ENCODE assay signal across 8 mouse cellular contexts in the genomic region with DNA sequence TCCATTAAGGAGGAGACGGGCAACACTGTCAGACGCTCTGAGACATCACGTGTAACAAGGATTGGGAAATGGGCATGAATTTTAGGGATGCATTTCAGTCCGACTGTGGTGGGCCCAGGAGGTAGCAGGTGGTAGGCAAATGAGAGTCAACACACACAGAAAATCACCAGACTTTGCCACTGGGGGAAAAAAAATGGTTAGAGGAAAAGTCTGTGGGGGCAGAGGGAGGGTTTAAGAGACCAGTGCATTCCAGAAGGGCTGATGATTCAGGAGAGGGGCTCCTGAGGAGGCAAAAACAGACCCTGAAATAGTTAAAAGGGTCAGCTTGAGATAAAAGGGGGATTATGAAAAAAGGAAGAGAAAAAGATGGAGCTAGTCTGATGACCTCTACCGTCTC. TPM values are rescaled to one million over a fixed set of nuclear protein-coding genes. Genes with fewer than 3 reads are reported as not detected.
A peak's percentile ranks its signal among the peaks of the same experiment; 100 is the strongest.
DNase-seq lines count a peak whose midpoint lies in the region; ATAC-seq and TF ChIP-seq lines count a peak whose summit lies in the region.

No protein-coding gene starts in this region.

- peak overlapping the region; percentile 72 for H3K4me2 ChIP-seq in heart, embryonic 16.5 days (ENCODE audit: low read depth, low read length)

- no peak for DNase-seq in heart, adult 11 months
- DNase-seq in MEL (ENCODE audit: low read depth, low spot score), result no peak
- DNase-seq in hindbrain, embryonic 10.5 days (ENCODE audit: low spot score), result no peak
- no peak for DNase-seq in right cerebral cortex, postnatal 14 days
- DNase-seq in cerebellum, postnatal 25 days, result no peak
- DNase-seq in kidney, adult 2 months, result no peak

- TF ChIP-seq CTCF in MEL (IDR thresholded peaks at IDR 0.05 in 2 of 3, conservative IDR thresholded peaks at IDR 0.05 in 1 of 3; ENCODE audit: control insufficient read depth in 1 of 3, insufficient read depth in 1 of 3, low read depth in 2 of 3, low read length in 3 of 3, poor library complexity in 1 of 3, severe bottlenecking in 1 of 3), result no peak
- TF ChIP-seq CTCF in kidney, adult 2 months (conservative IDR thresholded peaks at IDR 0.05; ENCODE audit: insufficient read depth, insufficient read length, low read depth, low read length), result no peak

- no peaks in the 10 kb centered on the region for H3K27me3 ChIP-seq in heart, embryonic 16.5 days (ENCODE audit: control insufficient read depth, insufficient read depth, low read length)
- H3K27me3 ChIP-seq in MEL (ENCODE audit: control insufficient read depth in 1 of 2, insufficient read depth in 2 of 2, low read length in 2 of 2), result no peaks in the 10 kb centered on the region
- H3K27me3 ChIP-seq in hindbrain, embryonic 10.5 days (ENCODE audit: insufficient read depth, poor library complexity, severe bottlenecking), result no peaks in the 10 kb centered on the region
- H3K27me3 ChIP-seq in kidney, adult 2 months (replicated peaks; ENCODE audit: control insufficient read depth, insufficient read depth, low read length), result no peaks in the 10 kb centered on the region

- WGBS in heart, embryonic 16.5 days, result 82% methylated on average over 5 of the region's 5 CpGs
- 71% methylated on average over 5 of the region's 5 CpGs for WGBS in hindbrain, embryonic 10.5 days
- 87% methylated on average over 5 of the region's 5 CpGs for WGBS in macrophage (ENCODE audit: missing documents)
- WGBS in kidney, adult 2 months, result 85% methylated on average over 5 of the region's 5 CpGs

- no peaks in the 10 kb centered on the region for H3K36me3 ChIP-seq in heart, embryonic 16.5 days (ENCODE audit: control insufficient read depth, insufficient read depth)
- H3K36me3 ChIP-seq in MEL (ENCODE audit: control insufficient read depth in 1 of 2, insufficient read depth in 2 of 2, low read length in 2 of 2), result peaks cover 2 to 22% of the 10 kb centered on the region in 2 experiments; a peak in 3 of 4 replicates
- no peaks in the 10 kb centered on the region for H3K36me3 ChIP-seq in hindbrain, embryonic 10.5 days
- H3K36me3 ChIP-seq in macrophage (ENCODE audit: inconsistent target), result no peaks in the 10 kb centered on the region
- no peaks in the 10 kb centered on the region for H3K36me3 ChIP-seq in kidney, adult 2 months (ENCODE audit: control insufficient read depth, insufficient read depth, low read length)

- H3K4me1 ChIP-seq in heart, embryonic 16.5 days (ENCODE audit: control insufficient read depth, insufficient read depth, low read length), result peaks cover 11% of the 10 kb centered on the region
- peaks cover 12 to 23% of the 10 kb centered on the region in 2 experiments for H3K4me1 ChIP-seq in MEL (ENCODE audit: control insufficient read depth in 1 of 2, insufficient read depth in 2 of 2, low read length in 2 of 2)
- H3K4me1 ChIP-seq in hindbrain, embryonic 10.5 days (replicated peaks), result peaks cover 24% of the 10 kb centered on the region
- H3K4me1 ChIP-seq in kidney, adult 2 months (ENCODE audit: control insufficient read depth, insufficient read depth, low read length), result peaks cover 4% of the 10 kb centered on the region; the same call in 1 of the 2 replicates

- no peak for TF ChIP-seq POLR2A in MEL (IDR thresholded peaks at IDR 0.05; ENCODE audit: control insufficient read depth in 1 of 2, insufficient read depth in 1 of 2, low read depth in 1 of 2, low read length in 2 of 2, poor library complexity in 1 of 2)
- no peak for TF ChIP-seq POLR2A in kidney, adult 2 months (IDR thresholded peaks at IDR 0.05; ENCODE audit: low read depth, low read length)

- no peak overlapping the region for H3K27ac ChIP-seq in heart, embryonic 16.5 days (ENCODE audit: low read length)
- no peak overlapping the region for H3K27ac ChIP-seq in MEL (ENCODE audit: control insufficient read depth, low read depth, low read length)
- H3K27ac ChIP-seq in hindbrain, embryonic 10.5 days, result no peak overlapping the region
- no peak overlapping the region for H3K27ac ChIP-seq in macrophage
- no peak overlapping the region for H3K27ac ChIP-seq in kidney, adult 2 months (ENCODE audit: insufficient read depth, low read depth, low read length)

- H3K9me3 ChIP-seq in heart, embryonic 16.5 days (replicated peaks; ENCODE audit: control insufficient read depth, low read length), result no peaks in the 10 kb centered on the region
- H3K9me3 ChIP-seq in MEL (replicated peaks; ENCODE audit: insufficient read depth, low read length), result no peaks in the 10 kb centered on the region
- H3K9me3 ChIP-seq in hindbrain, embryonic 10.5 days, result no peaks in the 10 kb centered on the region

- no peak for ATAC-seq in heart, embryonic 16.5 days (replicated peaks; ENCODE audit: extremely low read depth, insufficient read depth, low FRiP score)

- H3K79me2 ChIP-seq in MEL (ENCODE audit: control insufficient read depth, insufficient read depth, low read length, poor library complexity) (peaks cover 35% of the 10 kb centered on the region), macrophage (ENCODE audit: inconsistent target) (peaks cover 61% of the 10 kb centered on the region)

- TF ChIP-seq EP300 in MEL (IDR thresholded peaks at IDR 0.05; ENCODE audit: low read depth in 1 of 2, low read length in 2 of 2), result no peak

- H3K4me3 ChIP-seq in heart, embryonic 16.5 days (ENCODE audit: low read length), result peak overlapping the region; percentile 90
- H3K4me3 ChIP-seq in MEL (ENCODE audit: control insufficient read depth in 1 of 2, insufficient read depth in 1 of 2, low read depth in 2 of 2, low read length in 2 of 2), result peak overlapping the region; percentile 95 to 98
- H3K4me3 ChIP-seq in hindbrain, embryonic 10.5 days, result peak overlapping the region; percentile 90
- H3K4me3 ChIP-seq in macrophage (ENCODE audit: inconsistent target), result peak overlapping the region; percentile 96
- no peak overlapping the region for H3K4me3 ChIP-seq in kidney, adult 2 months (ENCODE audit: insufficient read depth, low read depth, low read length)

- no peak for TF ChIP-seq RAD21 in MEL (IDR thresholded peaks at IDR 0.05; ENCODE audit: low read depth, low read length)

- H3K9ac ChIP-seq in heart, embryonic 16.5 days (ENCODE audit: low read length), result no peak overlapping the region; the same call in 1 of the 2 replicates
- H3K9ac ChIP-seq in MEL (ENCODE audit: control insufficient read depth, low read depth, low read length, poor library complexity, severe bottlenecking), result peak overlapping the region; percentile 97

TF ChIP-seq in MEL, 35 proteins besides CTCF, POLR2A, EP300 and RAD21:
- TF ChIP-seq GATA1 (IDR thresholded peaks at IDR 0.05; ENCODE audit: low read depth, low read length), result no peak
- no peak for TF ChIP-seq ZNF384 (IDR thresholded peaks at IDR 0.05; ENCODE audit: low read depth, low read length)
- TF ChIP-seq SMC3 (IDR thresholded peaks at IDR 0.05; ENCODE audit: low read depth, low read length), result no peak
- 0 out of 2 replicates have a peak, but pooled peaks have one; percentile 3 for TF ChIP-seq NRF1 (IDR thresholded peaks at IDR 0.05; ENCODE audit: insufficient read depth, low read depth, low read length, poor library complexity, severe bottlenecking)
- no peak for TF ChIP-seq JUND (IDR thresholded peaks at IDR 0.05; ENCODE audit: low read depth, low read length)
- no peak for TF ChIP-seq BHLHE40 (IDR thresholded peaks at IDR 0.05; ENCODE audit: borderline replicate concordance, low read depth, low read length)
- no peak for TF ChIP-seq MXI1 (IDR thresholded peaks at IDR 0.05; ENCODE audit: low read depth, low read length)
- TF ChIP-seq CHD1 (IDR thresholded peaks at IDR 0.05; ENCODE audit: low read depth, low read length), result peak; percentile 17; the same call in 1 of the 2 replicates
- no peak for TF ChIP-seq NELFE (IDR thresholded peaks at IDR 0.05; ENCODE audit: low read depth, low read length)

RNA-seq across cellular contexts. Expression of gene Nsf, which starts 1.2 kb away (rescaled TPM):
- 32.8 and 35.3 TPM in 2 replicates for polyA plus RNA-seq in heart, embryonic 16.5 days (2015; fragmentation: Nextera tagmentation; extraction: Ambion mirVana)
- 37.9 and 43.4 TPM in 2 replicates for total RNA-seq in MEL (2012; rRNA removed)
- polyA plus RNA-seq in MEL (2012; ENCODE audit: insufficient read depth in 1 of 2, insufficient read length in 2 of 2, low read depth in 1 of 2, low replicate concordance in 2 of 2, missing spikeins in 1 of 2), result 10 to 100 TPM in 1 of 2 experiments, not detected in 1; 40.2 TPM
- polyA plus RNA-seq in hindbrain, embryonic 10.5 days (2016; fragmentation: Nextera tagmentation; extraction: Ambion mirVana), result 53.1 and 54.3 TPM in 2 replicates
- total RNA-seq in macrophage (2018; cell fraction: chromatin; rRNA removed), result 100 to 1,000 TPM in 18 of 26 experiments, 10 to 100 TPM in 8; 29.2 to 200 (median 142) TPM
- total RNA-seq in macrophage (2018; cell fraction: cytosol; rRNA removed), result 10 to 100 TPM; 50.6 to 78.7 (median 65.9) TPM
- total RNA-seq in macrophage (2018; cell fraction: nucleus; rRNA removed), result 100 to 1,000 TPM in 7 of 26 experiments, 10 to 100 TPM in 19; 37.2 to 124 (median 75.3) TPM
- 58.7 to 88.9 TPM (median 64.1 TPM) in 3 replicates for polyA plus RNA-seq in macrophage (2018)
- 35.4 and 39.4 TPM in 2 replicates for polyA plus RNA-seq in kidney, adult 2 months (2012; rRNA removed)

RNA-seq across cellular contexts. Expression of gene Arf2, which starts 13.9 kb away (rescaled TPM):
- 59.2 and 62.7 TPM in 2 replicates for polyA plus RNA-seq in heart, embryonic 16.5 days (2015; fragmentation: Nextera tagmentation; extraction: Ambion mirVana)
- 32.1 and 36.1 TPM in 2 replicates for total RNA-seq in MEL (2012; rRNA removed)
- 10 to 100 TPM in 1 of 2 experiments, not detected in 1; 23.6 TPM for polyA plus RNA-seq in MEL (2012; ENCODE audit: insufficient read depth in 1 of 2, insufficient read length in 2 of 2, low read depth in 1 of 2, low replicate concordance in 2 of 2, missing spikeins in 1 of 2)
- 99.1 and 116 TPM in 2 replicates for polyA plus RNA-seq in hindbrain, embryonic 10.5 days (2016; fragmentation: Nextera tagmentation; extraction: Ambion mirVana)
- 10 to 100 TPM; 17.7 to 55.6 (median 31.3) TPM for total RNA-seq in macrophage (2018; cell fraction: chromatin; rRNA removed)
- total RNA-seq in macrophage (2018; cell fraction: cytosol; rRNA removed), result 10 to 100 TPM; 47.4 to 73.7 (median 62.6) TPM
- 10 to 100 TPM; 30.4 to 62.1 (median 42.6) TPM for total RNA-seq in macrophage (2018; cell fraction: nucleus; rRNA removed)
- 36.4 to 59.4 TPM (median 58.5 TPM) in 3 replicates for polyA plus RNA-seq in macrophage (2018)
- 12.9 and 15.0 TPM in 2 replicates for polyA plus RNA-seq in kidney, adult 2 months (2012; rRNA removed)
